Mouse (Mus musculus) liver, embryonic 14.5 days (tissue): ENCODE measurements around the gene Cwc27.

Source experiments
- CTCF ChIP-seq: IDR thresholded peaks from 2 replicates; pipeline ENCODE4 v1.5.1; 2016; ENCODE audit warnings: antibody characterized with exemption, low read depth, control low read depth
- EP300 ChIP-seq: IDR thresholded peaks from 2 replicates; pipeline ENCODE4 v1.6.1; 2016; ENCODE audit warnings: antibody characterized with exemption, low read depth

- TF ChIP-seq EP300, result no peak
- no peak for TF ChIP-seq CTCF
Measured at GRCm38 (mm10) chr13:104843295-104844089, 26.6 kb upstream of the Cwc27 start.
